Mouse (Mus musculus): ENCODE measurements at regions not wholly inside any gene's neighbourhood (a gene's known extent, or its start where the extent isn't known, plus 50 kb on each side); places are given as distances from the start of the nearest gene placed in this dataset.

DNA sequence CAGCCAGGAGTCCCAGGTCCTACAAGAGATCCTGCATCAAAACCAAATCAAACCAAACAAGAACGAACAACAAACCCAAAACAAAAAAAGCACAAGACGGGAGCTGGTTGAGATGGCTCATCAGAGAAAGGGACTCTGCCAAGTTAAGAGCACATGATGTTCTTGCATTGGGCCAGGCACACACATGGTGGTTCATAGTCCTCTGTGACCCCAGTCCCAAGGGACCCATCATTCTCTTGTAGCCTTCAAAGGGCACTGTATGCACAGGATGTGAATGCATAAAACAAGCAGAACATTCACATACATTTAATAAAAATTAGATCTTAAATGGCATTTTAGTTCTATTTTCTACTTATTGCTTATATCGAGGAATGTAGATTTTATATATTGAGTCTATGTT lies 99.5 kb upstream of the Kctd3 start:
- no peak overlapping the region for H3K9ac ChIP-seq (ENCODE audit: low read length)
- H3K4me1 ChIP-seq (ENCODE audit: control insufficient read depth, insufficient read depth, low read length) = no peaks in the 10 kb centered on the region
- no peak overlapping the region for H3K4me2 ChIP-seq (ENCODE audit: low read depth, low read length)
- WGBS = 79% methylated on average over 3 of the region's 3 CpGs
- no peak overlapping the region for H3K27ac ChIP-seq (ENCODE audit: low read length)
- no peaks in the 10 kb centered on the region for H3K27me3 ChIP-seq (ENCODE audit: control insufficient read depth, insufficient read depth, low read length)
- no peaks in the 10 kb centered on the region for H3K36me3 ChIP-seq (ENCODE audit: control insufficient read depth, insufficient read depth)
- H3K9me3 ChIP-seq (replicated peaks; ENCODE audit: control insufficient read depth, low read length) = no peaks in the 10 kb centered on the region
- no peak overlapping the region for H3K4me3 ChIP-seq (ENCODE audit: low read length)
- no peak for ATAC-seq (replicated peaks; ENCODE audit: extremely low read depth, insufficient read depth, low FRiP score)

DNA sequence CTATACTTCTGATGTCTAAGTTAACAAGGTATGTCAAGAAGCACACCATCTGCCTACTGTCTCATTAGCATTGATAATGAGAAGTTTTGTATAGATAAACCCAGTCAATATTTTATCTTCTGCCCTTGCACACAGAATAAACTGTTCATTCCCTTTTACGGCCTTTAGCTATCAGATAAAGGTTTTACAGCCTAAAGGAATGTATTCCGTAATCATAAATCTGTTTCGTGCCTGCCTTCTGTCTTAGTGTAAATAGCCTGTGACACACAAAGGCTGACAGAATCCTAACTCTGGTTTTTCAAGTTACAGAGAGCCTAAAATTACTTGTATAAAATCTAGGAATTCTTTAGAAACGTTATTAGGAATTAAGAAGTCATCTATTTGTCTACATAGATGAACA lies 97.6 kb upstream of the Kctd3 start:
- WGBS = 68% methylated on average over 4 of the region's 4 CpGs
- no peak overlapping the region for H3K4me3 ChIP-seq (ENCODE audit: low read length)
- ATAC-seq (replicated peaks; ENCODE audit: extremely low read depth, insufficient read depth, low FRiP score) = no peak
- H3K4me1 ChIP-seq (ENCODE audit: control insufficient read depth, insufficient read depth, low read length) = no peaks in the 10 kb centered on the region
- no peaks in the 10 kb centered on the region for H3K27me3 ChIP-seq (ENCODE audit: control insufficient read depth, insufficient read depth, low read length)
- no peaks in the 10 kb centered on the region for H3K9me3 ChIP-seq (replicated peaks; ENCODE audit: control insufficient read depth, low read length)
- no peak overlapping the region for H3K27ac ChIP-seq (ENCODE audit: low read length)
- H3K4me2 ChIP-seq (ENCODE audit: low read depth, low read length) = no peak overlapping the region
- H3K9ac ChIP-seq (ENCODE audit: low read length) = no peak overlapping the region
- H3K36me3 ChIP-seq (ENCODE audit: control insufficient read depth, insufficient read depth) = no peaks in the 10 kb centered on the region

DNA sequence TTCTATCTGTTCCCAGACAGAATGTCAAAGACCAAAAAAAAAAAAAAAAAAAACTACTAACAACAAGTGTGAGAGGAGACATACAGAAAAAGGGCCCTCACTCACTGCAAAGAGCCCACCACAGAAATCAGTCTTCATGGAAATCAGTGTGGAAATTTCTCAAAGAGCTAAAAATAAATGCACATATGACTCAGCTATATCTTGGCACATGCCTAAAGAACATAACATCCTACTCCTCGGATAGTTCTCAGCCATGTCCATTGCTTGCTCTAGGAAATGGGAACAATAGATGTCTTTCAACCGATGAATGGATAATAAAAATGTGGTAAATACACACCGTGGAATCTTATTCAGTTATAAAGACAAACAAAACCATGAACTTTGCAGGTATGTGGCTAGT lies 95.1 kb upstream of the Kctd3 start:
- WGBS = 54% methylated on average over 3 of the region's 3 CpGs
- H3K9ac ChIP-seq (ENCODE audit: low read length) = no peak overlapping the region

DNA sequence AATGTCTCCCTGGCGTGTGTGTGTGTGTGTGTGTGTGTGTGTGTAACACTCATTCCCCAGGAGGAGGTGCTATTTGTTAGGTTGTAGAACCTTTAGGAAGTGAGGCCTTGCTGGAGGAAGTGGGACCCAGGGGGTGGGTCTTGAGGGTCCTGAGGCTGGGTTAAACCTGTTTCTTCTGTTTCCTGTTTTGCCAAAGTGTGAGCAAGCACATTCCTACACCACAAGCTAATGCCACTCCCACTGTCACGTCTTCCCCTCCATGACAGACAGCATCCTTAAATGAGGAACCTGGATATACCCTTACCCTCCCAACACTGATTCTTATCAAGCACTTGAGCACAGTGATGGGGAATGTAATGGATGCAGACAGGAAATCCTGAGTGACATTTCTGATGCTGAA lies 91.5 kb upstream of the Kctd3 start:
- no peak for ATAC-seq (replicated peaks; ENCODE audit: extremely low read depth, insufficient read depth, low FRiP score)
- no peaks in the 10 kb centered on the region for H3K36me3 ChIP-seq (ENCODE audit: control insufficient read depth, insufficient read depth)

More for the DNA sequence above, 95.1 kb upstream of the Kctd3 start:
- Histone ChIP-seq H3K36me3 (ENCODE audit: control insufficient read depth, insufficient read depth) (no peaks in the 10 kb centered on the region), H3K4me2 (ENCODE audit: low read depth, low read length) (no peak overlapping the region), H3K4me3 (ENCODE audit: low read length) (no peak overlapping the region), H3K27ac (ENCODE audit: low read length) (no peak overlapping the region), H3K27me3 (ENCODE audit: control insufficient read depth, insufficient read depth, low read length) (no peaks in the 10 kb centered on the region), H3K9me3 (replicated peaks; ENCODE audit: control insufficient read depth, low read length) (no peaks in the 10 kb centered on the region), H3K4me1 (ENCODE audit: control insufficient read depth, insufficient read depth, low read length) (no peaks in the 10 kb centered on the region)
- no peak for ATAC-seq (replicated peaks; ENCODE audit: extremely low read depth, insufficient read depth, low FRiP score)

DNA sequence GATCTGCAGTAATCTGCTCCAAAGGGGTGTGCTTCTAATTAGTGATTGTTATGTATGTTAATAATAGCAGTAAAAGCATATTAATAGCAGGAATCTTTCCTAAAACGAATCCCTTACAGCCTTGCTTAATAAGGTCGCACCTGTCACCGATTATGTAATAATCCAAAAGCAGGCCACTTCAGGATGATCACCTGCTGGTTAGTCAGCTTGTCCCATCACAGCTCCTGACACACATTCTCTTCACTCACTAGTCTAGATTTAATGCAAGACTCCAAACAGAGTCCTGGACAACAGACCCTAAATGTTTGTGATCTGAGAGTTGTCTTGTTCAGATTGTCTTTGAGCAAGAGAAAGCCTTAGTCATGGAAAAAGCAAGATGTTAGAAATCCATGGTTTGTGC lies 85.2 kb upstream of the Kctd3 start:
- 73% methylated on average over 3 of the region's 3 CpGs for WGBS
- no peak for ATAC-seq (replicated peaks; ENCODE audit: extremely low read depth, insufficient read depth, low FRiP score)
- Histone ChIP-seq H3K4me1 (ENCODE audit: control insufficient read depth, insufficient read depth, low read length) (no peaks in the 10 kb centered on the region), H3K9me3 (replicated peaks; ENCODE audit: control insufficient read depth, low read length) (no peaks in the 10 kb centered on the region), H3K36me3 (ENCODE audit: control insufficient read depth, insufficient read depth) (no peaks in the 10 kb centered on the region), H3K4me2 (ENCODE audit: low read depth, low read length) (no peak overlapping the region), H3K4me3 (ENCODE audit: low read length) (no peak overlapping the region), H3K27ac (ENCODE audit: low read length) (no peak overlapping the region), H3K27me3 (ENCODE audit: control insufficient read depth, insufficient read depth, low read length) (no peaks in the 10 kb centered on the region), H3K9ac (ENCODE audit: low read length) (no peak overlapping the region)

More for the DNA sequence above, 91.5 kb upstream of the Kctd3 start:
- Histone ChIP-seq H3K4me3 (ENCODE audit: low read length) (no peak overlapping the region), H3K9me3 (replicated peaks; ENCODE audit: control insufficient read depth, low read length) (no peaks in the 10 kb centered on the region), H3K9ac (ENCODE audit: low read length) (no peak overlapping the region), H3K27ac (ENCODE audit: low read length) (no peak overlapping the region), H3K27me3 (ENCODE audit: control insufficient read depth, insufficient read depth, low read length) (no peaks in the 10 kb centered on the region), H3K4me2 (ENCODE audit: low read depth, low read length) (no peak overlapping the region), H3K4me1 (ENCODE audit: control insufficient read depth, insufficient read depth, low read length) (no peaks in the 10 kb centered on the region)
- WGBS = 63% methylated on average over 2 of the region's 2 CpGs

DNA sequence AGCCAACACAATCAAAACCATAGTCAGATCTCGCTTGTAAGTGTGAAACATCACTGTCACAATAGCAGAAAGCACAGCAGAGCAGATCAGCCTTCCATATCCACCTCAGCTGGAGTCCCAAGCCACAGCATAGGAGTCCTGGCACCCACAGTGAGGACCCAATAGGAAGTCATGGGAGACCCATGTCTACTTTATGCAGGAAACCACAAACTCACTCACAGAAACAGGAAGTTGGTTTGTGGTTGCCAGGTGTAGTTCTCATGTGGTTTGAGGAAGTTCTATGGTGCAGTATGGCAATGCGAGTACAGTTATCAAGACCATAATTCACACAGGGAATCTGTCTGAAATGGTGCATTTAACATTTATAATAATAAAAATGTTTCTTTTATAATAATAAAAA lies 77.6 kb upstream of the Kctd3 start:
- Histone ChIP-seq H3K27ac (ENCODE audit: low read length) (no peak overlapping the region), H3K4me1 (ENCODE audit: control insufficient read depth, insufficient read depth, low read length) (no peaks in the 10 kb centered on the region), H3K36me3 (ENCODE audit: control insufficient read depth, insufficient read depth) (no peaks in the 10 kb centered on the region), H3K4me2 (ENCODE audit: low read depth, low read length) (no peak overlapping the region), H3K9ac (ENCODE audit: low read length) (no peak overlapping the region), H3K27me3 (ENCODE audit: control insufficient read depth, insufficient read depth, low read length) (no peaks in the 10 kb centered on the region), H3K9me3 (replicated peaks; ENCODE audit: control insufficient read depth, low read length) (peaks cover 10% of the 10 kb centered on the region), H3K4me3 (ENCODE audit: low read length) (no peak overlapping the region)
- no peak for ATAC-seq (replicated peaks; ENCODE audit: extremely low read depth, insufficient read depth, low FRiP score)
- WGBS = 81% methylated on average over 2 of the region's 2 CpGs

DNA sequence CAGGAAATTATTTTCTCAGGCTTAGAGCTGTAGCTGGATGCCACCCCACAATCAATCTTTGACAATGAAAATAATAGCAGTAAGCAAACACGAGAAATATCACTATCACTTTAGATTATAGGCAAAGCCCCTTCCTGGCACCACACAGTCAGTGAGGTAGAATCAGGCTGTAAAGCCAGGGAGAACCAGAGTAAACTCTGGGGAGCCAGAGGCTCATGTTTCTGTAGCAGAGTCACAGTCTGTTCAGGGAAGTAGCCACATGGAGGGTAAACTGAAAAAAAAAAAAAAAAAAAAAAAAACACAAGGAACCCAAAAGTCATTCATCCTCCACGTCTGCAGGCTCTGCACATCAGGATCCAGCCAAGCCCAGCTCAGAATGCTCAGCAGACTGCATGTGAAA lies 73.6 kb upstream of the Kctd3 start:
- Histone ChIP-seq H3K4me2 (ENCODE audit: low read depth, low read length) (peak overlapping the region; percentile 44; the same call in 1 of the 2 replicates), H3K27ac (ENCODE audit: low read length) (no peak overlapping the region), H3K9ac (ENCODE audit: low read length) (0 out of 2 replicates have a peak overlapping the region, but pooled peaks have one; percentile 16), H3K4me3 (ENCODE audit: low read length) (no peak overlapping the region), H3K27me3 (ENCODE audit: control insufficient read depth, insufficient read depth, low read length) (no peaks in the 10 kb centered on the region), H3K36me3 (ENCODE audit: control insufficient read depth, insufficient read depth) (no peaks in the 10 kb centered on the region), H3K4me1 (ENCODE audit: control insufficient read depth, insufficient read depth, low read length) (0 out of 2 replicates have a peak, but pooled peaks cover 2% of the 10 kb centered on the region), H3K9me3 (replicated peaks; ENCODE audit: control insufficient read depth, low read length) (peaks cover 10% of the 10 kb centered on the region)
- no peak for ATAC-seq (replicated peaks; ENCODE audit: extremely low read depth, insufficient read depth, low FRiP score)
- 43% methylated on average over 2 of the region's 2 CpGs for WGBS

DNA sequence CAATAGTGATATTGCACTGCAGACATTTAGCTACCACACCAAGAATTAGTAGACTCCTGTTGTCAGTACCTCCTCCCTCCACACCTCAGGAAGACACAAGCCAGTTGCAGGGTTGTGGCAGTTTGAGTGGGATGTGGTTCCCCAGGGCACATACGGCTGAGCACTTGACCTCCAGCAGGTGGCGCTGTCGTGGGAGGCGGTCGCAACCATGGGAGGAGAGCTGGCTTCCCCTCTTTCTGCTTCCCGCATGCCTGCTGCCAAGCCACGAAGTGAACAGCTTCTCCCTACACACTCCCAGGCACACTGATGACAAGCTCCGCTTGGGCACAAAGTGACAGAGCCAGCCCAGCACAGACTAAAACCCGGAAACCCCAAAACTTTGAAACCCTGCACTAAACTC lies 73.2 kb upstream of the Kctd3 start:
- ATAC-seq (replicated peaks; ENCODE audit: extremely low read depth, insufficient read depth, low FRiP score) = no peak
- Histone ChIP-seq H3K9me3 (replicated peaks; ENCODE audit: control insufficient read depth, low read length) (peaks cover 10% of the 10 kb centered on the region), H3K4me3 (ENCODE audit: low read length) (no peak overlapping the region), H3K4me1 (ENCODE audit: control insufficient read depth, insufficient read depth, low read length) (0 out of 2 replicates have a peak, but pooled peaks cover 2% of the 10 kb centered on the region), H3K4me2 (ENCODE audit: low read depth, low read length) (peak overlapping the region; percentile 44; the same call in 1 of the 2 replicates), H3K36me3 (ENCODE audit: control insufficient read depth, insufficient read depth) (no peaks in the 10 kb centered on the region), H3K9ac (ENCODE audit: low read length) (peak overlapping the region; percentile 16; the same call in 1 of the 2 replicates), H3K27me3 (ENCODE audit: control insufficient read depth, insufficient read depth, low read length) (no peaks in the 10 kb centered on the region), H3K27ac (ENCODE audit: low read length) (no peak overlapping the region)
- 19% methylated on average over 6 of the region's 9 CpGs for WGBS

DNA sequence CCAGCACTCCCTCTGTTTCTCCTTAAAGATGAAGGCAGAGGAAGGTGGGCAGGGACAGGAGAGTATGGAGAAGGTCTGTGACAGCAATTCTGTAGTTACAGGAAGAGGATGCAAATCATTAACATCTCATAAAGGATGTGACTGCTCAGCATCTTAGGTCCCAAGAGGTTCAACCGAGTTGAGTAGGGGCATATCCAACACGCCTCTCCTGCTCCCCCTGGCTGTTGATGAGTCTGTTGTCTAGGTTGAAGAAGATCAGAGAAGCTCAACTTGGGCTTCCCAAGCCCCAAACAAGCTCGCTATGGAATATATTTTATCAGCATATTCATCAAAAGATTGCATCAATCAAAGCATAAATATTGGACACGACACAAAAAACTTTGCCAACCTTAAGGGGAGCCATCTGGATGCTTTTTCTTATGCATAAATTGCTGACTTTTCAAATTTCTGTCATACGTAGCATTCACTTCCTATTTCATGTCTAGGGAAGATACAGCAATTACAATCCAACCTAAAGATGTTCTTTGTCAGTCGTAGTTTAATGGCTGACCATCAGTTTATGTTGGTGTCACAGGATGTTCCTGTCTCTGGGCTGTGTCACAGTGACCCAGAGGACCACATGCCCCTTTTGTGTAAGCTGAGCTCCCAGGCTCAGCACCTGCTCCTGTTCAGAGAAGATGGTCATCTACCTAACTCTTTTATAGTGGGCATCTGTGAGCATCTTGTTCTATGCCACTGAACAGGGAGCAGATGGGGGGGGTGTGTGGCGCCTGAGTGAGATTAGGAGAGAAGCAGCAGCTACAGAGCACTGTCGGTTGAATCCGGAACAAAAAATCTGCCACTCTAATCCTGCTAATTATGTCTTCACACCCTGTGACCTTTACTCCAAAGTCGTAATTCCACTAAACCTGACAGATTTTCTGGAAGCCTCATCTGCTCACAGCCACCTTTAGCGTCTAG lies 72.1 kb upstream of the Kctd3 start:
- Histone ChIP-seq H3K4me2 (ENCODE audit: low read depth, low read length) (no peak overlapping the region), H3K27ac (ENCODE audit: low read length) (no peak overlapping the region), H3K4me3 (ENCODE audit: low read length) (no peak overlapping the region), H3K9ac (ENCODE audit: low read length) (no peak overlapping the region), H3K27me3 (ENCODE audit: control insufficient read depth, insufficient read depth, low read length) (no peaks in the 10 kb centered on the region), H3K36me3 (ENCODE audit: control insufficient read depth, insufficient read depth) (no peaks in the 10 kb centered on the region), H3K4me1 (ENCODE audit: control insufficient read depth, insufficient read depth, low read length) (0 out of 2 replicates have a peak, but pooled peaks cover 2% of the 10 kb centered on the region), H3K9me3 (replicated peaks; ENCODE audit: control insufficient read depth, low read length) (peaks cover 9% of the 10 kb centered on the region)
- 77% methylated on average over 11 of the region's 11 CpGs for WGBS
- no peak for ATAC-seq (replicated peaks; ENCODE audit: extremely low read depth, insufficient read depth, low FRiP score)

All from heart, embryonic 16.5 days (tissue).